ENCODE assay signal across 7 mouse cellular contexts in the genomic region with DNA sequence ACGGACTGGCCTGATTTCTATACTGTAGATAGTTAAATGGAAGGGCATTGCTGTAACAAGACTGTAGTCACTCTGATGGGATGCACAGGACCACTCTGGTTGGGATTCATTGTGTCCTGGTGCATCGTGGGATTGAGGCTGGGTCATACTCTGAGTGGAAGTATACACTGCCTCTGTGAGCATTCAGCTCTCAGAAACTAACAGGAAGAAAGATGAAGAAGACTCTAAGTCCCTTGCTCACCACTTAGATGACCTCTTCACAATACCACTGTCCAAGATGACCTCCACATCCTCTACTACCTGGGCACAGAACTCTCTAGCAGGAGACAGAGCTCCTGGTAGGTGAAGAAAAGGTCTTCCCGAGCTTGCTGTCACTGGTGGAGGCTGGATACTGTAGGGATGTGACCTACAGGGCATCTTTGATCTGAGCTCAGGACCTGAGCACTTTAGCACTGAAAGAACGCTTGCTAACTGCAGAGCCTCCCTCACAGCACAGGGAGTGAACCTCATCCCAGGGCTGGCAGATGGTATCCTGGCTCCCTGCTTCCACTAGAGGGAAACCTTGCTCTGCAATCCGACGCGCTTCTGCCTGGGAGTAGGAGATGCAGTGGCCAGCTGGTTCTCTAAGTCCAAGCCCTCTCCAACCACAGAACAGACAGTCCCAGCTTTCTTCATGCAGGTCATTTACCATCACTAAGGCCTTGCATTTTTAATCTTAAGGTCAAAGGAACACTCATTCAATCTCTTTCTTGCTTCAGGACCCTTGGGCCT. TPM values are rescaled to one million over a fixed set of nuclear protein-coding genes. Genes with fewer than 3 reads are reported as not detected.
DNase-seq lines count a peak whose midpoint lies in the region; ATAC-seq and TF ChIP-seq lines count a peak whose summit lies in the region.

No protein-coding gene starts in this region.

- peak; percentile 97 for TF ChIP-seq CTCF in lung, postnatal 0 days (IDR thresholded peaks at IDR 0.05)

- in situ Hi-C loops in ES-E14 (cut with MboI; ENCODE audit: low sequenced_read_pairs in 2 of 2, unreplicated experiment in 2 of 2): loop anchor here in 1 of 2 experiments (10.0 kb wide), 1 partner anchor 331 kb away; no protein-coding TSS in a partner anchor

- WGBS in embryonic facial prominence, embryonic 11.5 days: 19% methylated on average over 7 of the region's 7 CpGs
- 15% methylated on average over 7 of the region's 7 CpGs for WGBS in lung, postnatal 0 days

- no peak overlapping the region for H3K27ac ChIP-seq in ES-E14 (ENCODE audit: insufficient read depth, low read depth, low read length, poor library complexity, severe bottlenecking)
- no peak overlapping the region for H3K27ac ChIP-seq in embryonic facial prominence, embryonic 11.5 days (replicated peaks; ENCODE audit: low read depth, low read length)
- H3K27ac ChIP-seq in lung, postnatal 0 days (ENCODE audit: low read length): no peak overlapping the region

- TF ChIP-seq EP300 in lung, postnatal 0 days (IDR thresholded peaks at IDR 0.05): no peak

- no peak overlapping the region for H3K9ac ChIP-seq in ES-E14 (ENCODE audit: insufficient read depth, low read depth, low read length, poor library complexity, severe bottlenecking)
- no peak overlapping the region for H3K9ac ChIP-seq in embryonic facial prominence, embryonic 11.5 days (replicated peaks; ENCODE audit: low read length)
- no peak overlapping the region for H3K9ac ChIP-seq in lung, postnatal 0 days (replicated peaks; ENCODE audit: low read depth)

- ATAC-seq in embryonic facial prominence, embryonic 11.5 days (replicated peaks; ENCODE audit: insufficient number of reproducible peaks, low FRiP score, low TSS enrichment, low read depth): peak; percentile 74
- ATAC-seq in lung, postnatal 0 days: peak; percentile 90

- H3K4me2 ChIP-seq in embryonic facial prominence, embryonic 11.5 days (ENCODE audit: low read depth, low read length): no peak overlapping the region
- no peak overlapping the region for H3K4me2 ChIP-seq in lung, postnatal 0 days (replicated peaks; ENCODE audit: low read depth, low read length)

- no peaks in the 10 kb centered on the region for H3K27me3 ChIP-seq in embryonic facial prominence, embryonic 11.5 days (ENCODE audit: control insufficient read depth, insufficient read depth, low read length)
- no peaks in the 10 kb centered on the region for H3K27me3 ChIP-seq in lung, postnatal 0 days (replicated peaks; ENCODE audit: insufficient read depth, low read length)

- intact Hi-C loops in heart, postnatal 14 days (cut with DNase I): loop anchor here (1.0 to 2.0 kb wide), 3 partner anchors 49 to 331 kb away; a partner anchor contains a TSS

- no peaks in the 10 kb centered on the region for H3K36me3 ChIP-seq in ES-E14 (ENCODE audit: control insufficient read depth, insufficient read depth, low read length, poor library complexity, severe bottlenecking)
- no peaks in the 10 kb centered on the region for H3K36me3 ChIP-seq in embryonic facial prominence, embryonic 11.5 days (replicated peaks; ENCODE audit: control insufficient read depth, insufficient read depth, low read depth, low read length)
- no peaks in the 10 kb centered on the region for H3K36me3 ChIP-seq in lung, postnatal 0 days (ENCODE audit: insufficient read depth, low read length)

- no peak for DNase-seq in ES-E14 (ENCODE audit: low read depth, low spot score)
- DNase-seq in adrenal gland, postnatal 14 days: peak; percentile 81
- peak; percentile 90 for DNase-seq in embryonic facial prominence, embryonic 11.5 days (ENCODE audit: low spot score)
- peak; percentile 63 to 72 for DNase-seq in heart, postnatal 14 days
- DNase-seq in layer of hippocampus, adult 18-20 months (ENCODE audit: low spot score in 2 of 2): peak; percentile 66 to 80
- peak; percentile 94 for DNase-seq in lung, postnatal 0 days (ENCODE audit: low spot score)
- DNase-seq in retina, postnatal 7 days (ENCODE audit: low read depth, low spot score): peak; percentile 82

- H3K4me3 ChIP-seq in ES-E14 (ENCODE audit: insufficient read depth in 1 of 2, low read depth in 1 of 2, low read length in 2 of 2, poor library complexity in 1 of 2, severe bottlenecking in 1 of 2): no peak overlapping the region
- H3K4me3 ChIP-seq in embryonic facial prominence, embryonic 11.5 days (ENCODE audit: low read depth, low read length): no peak overlapping the region
- H3K4me3 ChIP-seq in lung, postnatal 0 days (ENCODE audit: low read depth, low read length): no peak overlapping the region

- peaks cover 0 to 5% of the 10 kb centered on the region in 2 experiments; a peak in 2 of 4 replicates for H3K4me1 ChIP-seq in ES-E14 (ENCODE audit: control insufficient read depth in 2 of 2, insufficient read depth in 2 of 2, low read length in 2 of 2, poor library complexity in 1 of 2)
- no peaks in the 10 kb centered on the region for H3K4me1 ChIP-seq in embryonic facial prominence, embryonic 11.5 days (ENCODE audit: control insufficient read depth, insufficient read depth, low read length)
- no peaks in the 10 kb centered on the region for H3K4me1 ChIP-seq in lung, postnatal 0 days (ENCODE audit: insufficient read depth, low read depth, low read length)

- H3K9me3 ChIP-seq in ES-E14 (ENCODE audit: control insufficient read depth, insufficient read depth, low read depth, low read length): no peaks in the 10 kb centered on the region
- no peaks in the 10 kb centered on the region for H3K9me3 ChIP-seq in embryonic facial prominence, embryonic 11.5 days (replicated peaks; ENCODE audit: control insufficient read depth, low read length)
- no peaks in the 10 kb centered on the region for H3K9me3 ChIP-seq in lung, postnatal 0 days (ENCODE audit: low read length)

TF ChIP-seq in ES-E14, 5 proteins besides CTCF, POLR2A, EP300 and RAD21:
- TF ChIP-seq ZC3H11A (IDR thresholded peaks at IDR 0.05; ENCODE audit: borderline replicate concordance, low read depth, low read length) (peak; percentile 78; the same call in 1 of the 2 replicates), CHD2 (IDR thresholded peaks at IDR 0.05; ENCODE audit: low read depth, low read length) (no peak)

RNA-seq across cellular contexts. Expression of a gene that starts 49.3 kb away (rescaled TPM):
- total RNA-seq in ES-E14 (2012; rRNA removed): 0.18 TPM in 1 of 2 replicates, not detected in the other
- total RNA-seq in adrenal gland, postnatal 14 days (2021): 0.33 and 1.6 TPM in 2 replicates
- polyA plus RNA-seq in embryonic facial prominence, embryonic 11.5 days (2014; fragmentation: Nextera tagmentation; extraction: Ambion mirVana): 1.3 and 1.4 TPM in 2 replicates
- 1 to 10 TPM in 1 of 2 experiments, under 1 TPM in 1; 0.78 to 1.6 TPM for total RNA-seq in heart, postnatal 14 days (2021)
- 100 to 1,000 TPM; 335 to 351 TPM for total RNA-seq in layer of hippocampus, adult 18-20 months (2021)
- 0.07 and 0.08 TPM in 2 replicates for polyA plus RNA-seq in lung, postnatal 0 days (2015; fragmentation: Nextera tagmentation; extraction: Ambion mirVana)

Comparison
In these comparisons a context has a peak if more than half of its experiments do, and no peak if none do; other contexts are left out.
1. RNA of a gene that starts 49.3 kb away (total RNA-seq): 335 to 351 TPM in layer of hippocampus, adult 18-20 months; 0.78 to 1.6 TPM in heart, postnatal 14 days, 0.33 to 1.6 TPM in adrenal gland, postnatal 14 days and 0.18 TPM in ES-E14; every median in the first group is over 100 times any median in the second.